Mouse (Mus musculus) cerebellum, postnatal 10 days (tissue): Measurements from ENCODE around the gene BC030867.
A peak's percentile ranks its signal among the peaks of the same experiment; 100 is the strongest.

Experiments used
- DNase-seq, 2 experiments: peaks; one replicate each; pipeline ENCODE4 v3.0.0; 2021; ENCODE audit warnings: mixed read lengths in 2 of 2

BC030867 gene

DNA sequence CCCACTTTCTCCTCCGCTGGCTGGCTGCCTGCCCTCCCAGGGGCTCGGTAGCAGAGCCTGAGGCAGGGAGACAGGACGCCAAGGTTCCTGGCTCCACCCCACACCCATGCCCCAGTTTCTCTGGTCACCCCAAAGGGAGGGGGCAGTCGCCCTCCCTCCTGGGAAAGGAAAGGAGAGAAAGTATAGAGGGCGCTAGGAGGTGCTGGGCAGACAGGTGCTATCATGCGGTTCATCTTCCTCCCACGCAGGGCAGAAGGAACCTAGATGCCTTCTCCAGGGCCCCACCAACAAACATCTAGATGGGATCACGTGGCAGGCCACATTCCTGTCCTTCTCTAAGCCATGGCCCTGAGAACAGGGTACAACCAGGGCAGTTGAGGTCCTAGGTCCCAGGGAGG, 26.7 kb upstream of the BC030867 start:
- peak in 1 of 2 experiments; percentile 55 for DNase-seq

DNA sequence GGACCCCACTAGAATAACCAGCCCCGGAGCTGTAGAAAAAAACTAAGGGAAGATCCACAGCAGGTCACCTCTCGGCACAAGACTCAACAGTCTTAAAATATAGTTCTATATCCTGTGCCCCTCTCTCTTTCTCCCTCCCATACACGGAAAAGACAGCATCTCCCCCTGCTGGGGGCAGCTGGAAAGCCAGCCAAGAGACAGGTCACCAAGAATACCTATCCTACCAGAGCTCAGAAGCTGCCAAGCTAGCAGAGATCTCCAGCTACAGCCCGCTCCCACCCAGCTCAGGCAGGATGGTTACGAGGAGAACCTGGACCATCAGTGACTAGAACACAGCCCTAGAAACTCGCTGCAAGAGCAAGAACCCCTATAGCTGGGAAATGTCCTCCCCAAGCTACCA, 25.5 kb upstream of the BC030867 start:
- DNase-seq, result peak; percentile 67 to 73

DNA sequence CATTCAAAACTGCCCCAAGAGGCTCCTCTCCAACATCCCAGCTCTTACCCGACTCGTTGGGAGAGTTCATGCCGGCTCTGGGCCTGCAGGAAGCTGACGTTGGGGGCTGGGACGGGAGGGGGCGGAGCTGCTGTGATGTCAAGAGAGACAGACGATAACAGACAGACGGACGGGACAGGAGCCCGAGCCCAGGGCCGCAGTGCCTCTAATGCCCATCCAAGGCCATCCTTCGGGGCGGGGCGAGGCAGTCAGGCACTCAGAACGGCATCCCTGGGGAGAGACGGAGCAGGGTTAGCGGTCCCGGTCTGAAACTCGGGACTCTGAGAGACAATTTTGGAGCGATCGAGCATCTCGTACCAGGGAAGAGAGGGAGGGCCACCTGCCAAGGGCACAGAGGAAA, 24.0 kb upstream of the BC030867 start:
- peak; percentile 64 to 67 for DNase-seq

DNA sequence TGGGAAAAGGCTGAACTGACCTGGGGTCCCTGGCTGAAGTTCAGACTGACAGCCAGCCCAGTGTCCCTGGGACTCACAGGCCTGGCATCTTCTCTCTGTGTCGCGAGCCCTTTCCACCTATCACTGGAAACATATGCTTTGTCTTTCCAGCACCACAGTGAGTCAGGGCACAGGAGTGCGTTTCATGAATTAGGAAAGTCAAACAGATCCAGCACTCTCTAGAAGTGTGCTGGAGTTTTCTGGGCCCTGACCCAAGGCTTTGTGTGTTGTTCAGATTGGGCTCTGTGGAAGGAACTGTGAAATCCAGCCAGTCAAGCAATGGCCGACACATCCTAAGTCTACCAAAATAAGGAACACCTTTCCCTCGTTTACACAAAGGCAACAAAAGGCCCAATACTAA, 23.5 kb upstream of the BC030867 start:
- no peak for DNase-seq

DNA sequence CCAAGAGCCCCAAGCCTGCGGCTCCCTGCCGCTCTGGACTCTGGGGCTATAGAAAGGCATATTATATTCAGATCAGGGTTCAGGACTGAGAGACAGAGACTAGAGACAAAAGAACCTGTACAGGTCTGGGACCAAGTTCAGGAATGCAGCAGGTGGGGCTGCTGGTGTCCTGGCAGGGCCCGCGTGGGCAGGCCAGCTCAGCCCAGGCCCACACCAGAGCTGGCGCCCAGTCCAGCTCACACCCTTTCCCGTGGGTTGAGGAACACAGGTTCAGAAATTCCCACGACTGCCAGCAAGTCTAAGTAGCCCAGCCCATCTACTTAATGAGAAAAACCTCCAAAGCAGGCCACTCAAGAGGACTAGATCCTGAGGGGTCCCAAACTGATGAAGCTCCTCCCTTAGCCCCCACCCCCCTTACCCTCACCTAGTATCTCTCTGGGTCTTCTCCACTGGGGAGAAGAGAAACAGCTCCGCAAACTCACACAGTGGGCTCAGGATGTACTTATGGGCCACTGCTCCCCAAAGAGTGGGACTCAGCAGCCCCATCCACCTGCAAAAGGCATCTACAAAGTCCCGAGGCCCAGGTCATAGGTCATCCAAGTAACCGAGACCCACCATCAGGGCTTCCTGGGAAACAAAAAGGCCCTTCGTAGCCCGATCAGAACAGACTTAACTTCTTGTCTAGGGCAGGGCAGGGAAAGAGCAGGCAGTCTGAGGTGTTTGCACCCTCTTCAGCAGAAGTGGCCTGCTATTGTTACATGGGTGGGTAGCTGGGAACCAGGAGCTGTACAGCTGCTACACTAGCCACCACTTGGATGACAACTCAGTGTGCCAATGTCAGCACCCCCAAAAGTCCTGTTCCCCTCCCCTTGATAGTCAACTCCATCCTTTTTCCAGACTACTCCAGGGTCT, 22.4 kb upstream of the BC030867 start:
- no peak for DNase-seq

DNA sequence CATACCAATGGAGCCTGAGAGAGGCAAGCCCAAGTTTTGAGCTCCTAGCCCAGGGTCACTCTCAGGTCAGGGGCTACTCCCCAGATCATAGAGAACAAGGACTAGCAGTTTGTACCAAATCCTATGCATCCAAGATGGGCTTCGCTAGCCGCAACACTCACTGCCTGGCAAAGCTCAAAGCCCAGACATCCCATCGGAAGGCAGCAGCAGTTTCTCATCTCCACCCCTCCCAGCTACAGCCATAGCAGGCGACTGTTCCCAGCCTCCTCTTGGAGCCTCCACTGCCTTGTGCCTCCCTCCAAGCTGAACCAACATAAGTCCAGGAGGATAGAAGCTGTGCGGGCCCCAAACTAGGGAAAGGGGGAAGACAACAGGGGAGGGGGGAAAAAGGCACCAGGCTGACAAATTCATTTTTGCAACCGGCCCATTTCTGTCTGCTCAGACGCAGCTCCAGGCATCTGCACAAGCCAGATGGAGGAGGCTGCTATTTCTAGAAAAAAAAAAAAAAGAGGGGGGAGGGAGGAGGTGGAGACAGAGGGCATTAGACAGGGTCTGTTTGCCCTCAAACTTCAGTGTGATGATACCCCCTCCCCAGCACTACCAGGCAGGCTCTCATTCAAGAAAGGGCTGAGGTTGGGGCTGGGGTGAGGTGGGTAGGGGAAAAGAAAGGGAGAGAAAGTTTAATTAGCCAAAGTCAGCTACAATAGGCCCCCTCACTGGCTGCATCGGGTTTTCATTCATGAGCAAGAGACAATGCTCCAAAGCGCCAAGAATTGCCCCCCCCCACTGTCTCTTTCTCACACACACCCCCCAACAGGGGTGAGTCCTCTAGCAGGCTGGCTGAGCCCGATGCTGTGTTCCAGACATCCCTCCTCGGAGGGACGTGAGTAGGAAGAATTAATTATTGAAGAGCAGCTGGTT, 21.2 kb upstream of the BC030867 start:
- DNase-seq, result peak; percentile 56 to 58

DNA sequence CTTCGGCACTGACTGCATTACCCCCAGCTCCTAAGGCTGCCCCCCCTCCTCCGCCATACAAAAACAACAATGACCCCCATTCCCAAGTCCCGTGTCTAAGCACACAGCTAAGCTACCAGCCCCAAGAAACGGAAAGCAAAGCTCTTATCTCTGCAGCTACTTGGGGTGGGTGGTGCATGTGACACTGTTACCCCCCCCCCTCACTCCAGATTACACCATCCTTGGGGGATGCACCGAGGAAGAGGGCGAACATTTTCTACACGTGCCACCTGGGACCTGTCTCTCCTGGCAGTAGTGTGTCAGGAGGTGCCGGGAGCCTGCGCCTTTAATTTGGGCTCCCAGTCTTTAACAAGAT, 20.5 kb upstream of the BC030867 start:
- no peak for DNase-seq

DNA sequence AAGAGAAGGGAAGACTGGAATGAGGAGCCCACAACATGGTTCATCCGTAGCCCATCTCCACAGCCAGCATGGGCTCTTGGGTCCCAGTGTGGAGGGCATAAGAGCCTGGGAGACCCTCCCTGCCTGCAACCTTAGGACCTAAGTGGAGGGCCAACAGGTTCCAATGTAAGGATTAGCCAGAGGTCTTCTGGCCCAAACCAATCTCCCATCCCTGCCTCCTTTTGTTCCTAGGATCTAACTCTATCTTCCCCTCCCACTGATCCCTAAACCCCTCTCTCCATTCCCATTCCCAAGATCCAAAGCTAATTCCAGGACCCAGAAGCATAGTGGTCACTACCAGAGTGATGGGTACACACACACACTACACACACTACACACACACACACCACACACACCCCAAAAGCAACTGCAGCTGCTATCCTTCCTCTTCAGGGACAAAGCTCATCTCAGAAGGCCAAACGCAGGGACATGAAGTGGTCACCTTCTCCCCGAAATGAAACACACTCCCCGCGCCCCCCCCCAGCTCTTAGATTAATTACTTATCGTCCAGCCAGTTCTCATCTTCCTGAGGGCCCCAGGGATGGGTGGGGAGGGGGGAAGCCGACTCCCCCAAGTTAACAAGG, 19.9 kb upstream of the BC030867 start:
- no peak for DNase-seq

DNA sequence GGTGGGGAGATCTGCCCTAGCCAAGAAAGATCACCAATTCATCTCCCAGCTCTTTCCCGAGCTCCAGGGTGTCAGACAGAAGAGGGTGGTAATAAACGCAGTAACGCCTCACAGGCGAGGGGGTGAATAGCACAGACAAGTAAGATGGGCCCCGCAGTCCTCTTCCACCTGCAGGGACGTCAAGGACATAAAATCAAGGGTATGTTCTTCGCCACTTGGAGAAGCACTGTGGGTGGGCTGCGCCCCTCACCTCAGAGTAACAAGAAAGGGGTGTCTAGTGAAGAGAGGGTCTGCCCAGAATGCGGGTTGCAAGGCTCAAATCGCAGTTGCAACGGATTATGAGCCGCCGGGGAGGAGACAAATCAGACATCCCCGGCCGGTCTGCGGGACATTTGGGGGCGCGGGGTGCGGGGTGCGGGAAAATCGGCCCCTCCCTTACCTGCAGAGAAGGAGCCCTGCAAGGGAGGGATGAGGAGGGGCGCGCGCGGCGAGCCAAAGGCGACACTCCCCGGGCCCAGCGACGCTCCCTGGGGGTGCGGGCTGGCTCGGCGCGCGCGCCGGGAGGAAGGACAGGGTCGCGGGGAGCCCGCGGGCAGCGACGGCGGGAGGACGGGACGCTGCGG, 19.2 kb upstream of the BC030867 start:
- DNase-seq, result peak in 1 of 2 experiments; percentile 61

DNA sequence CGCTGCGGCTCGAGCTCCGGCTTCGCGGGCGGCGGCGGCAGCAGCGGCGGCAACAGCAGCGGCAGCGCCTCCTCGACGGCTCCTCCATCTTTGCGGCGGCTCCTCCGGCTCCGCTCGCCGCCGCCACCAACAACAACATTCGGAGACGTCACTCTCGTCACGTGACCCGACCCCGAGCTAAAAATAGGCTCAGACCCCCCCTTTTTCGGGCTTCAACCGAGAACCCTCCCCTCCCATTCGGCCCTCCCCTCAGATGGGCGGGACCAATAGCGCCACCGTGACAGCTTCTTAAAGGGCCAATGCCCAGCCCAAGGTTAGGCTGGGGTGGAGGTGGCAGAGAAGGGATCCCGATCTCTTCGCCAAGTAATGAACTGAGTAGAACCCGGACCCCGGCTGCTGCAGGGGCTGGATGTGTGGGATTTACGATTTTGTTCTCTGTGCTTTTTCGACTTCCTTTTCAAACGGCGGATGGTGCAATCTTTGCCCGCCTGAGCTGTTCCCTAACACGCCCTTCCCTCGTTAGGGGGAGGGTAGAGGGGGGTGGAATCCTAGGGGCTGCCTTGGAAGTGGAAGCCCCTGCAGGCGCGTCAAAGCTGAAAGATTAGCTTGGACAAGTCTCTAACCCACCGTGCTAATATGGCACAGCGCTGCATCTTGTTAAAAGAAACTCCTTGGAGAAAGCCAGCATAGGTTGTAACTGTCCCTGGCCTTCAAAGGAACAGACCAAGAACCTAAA, 18.5 kb upstream of the BC030867 start, which contains the start of gene Hdac5:
Gene Hdac5, minus strand, starts transcription at position 161 of the 736 bp plus-strand sequence.
- DNase-seq, result peak; percentile 99

DNA sequence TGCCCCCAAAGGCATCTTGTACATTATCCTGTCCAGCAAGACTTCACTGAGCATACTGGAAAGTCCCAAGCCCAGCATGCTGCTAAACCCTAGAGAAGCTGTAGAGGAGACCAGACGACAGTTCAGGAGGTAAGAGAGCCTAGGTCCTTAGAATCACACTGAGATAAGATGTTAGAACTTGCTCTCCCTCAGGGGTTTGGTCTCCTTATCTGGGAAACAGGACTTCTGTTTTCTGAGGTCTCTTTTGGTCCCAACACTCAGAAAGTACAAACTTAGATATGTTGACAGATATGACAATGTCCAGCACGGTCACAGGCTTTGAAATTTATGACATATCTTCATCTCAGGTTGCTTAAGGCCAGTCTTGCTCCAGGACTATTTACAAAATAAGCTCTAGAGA, 12.7 kb upstream of the BC030867 start:
- DNase-seq, result no peak

DNA sequence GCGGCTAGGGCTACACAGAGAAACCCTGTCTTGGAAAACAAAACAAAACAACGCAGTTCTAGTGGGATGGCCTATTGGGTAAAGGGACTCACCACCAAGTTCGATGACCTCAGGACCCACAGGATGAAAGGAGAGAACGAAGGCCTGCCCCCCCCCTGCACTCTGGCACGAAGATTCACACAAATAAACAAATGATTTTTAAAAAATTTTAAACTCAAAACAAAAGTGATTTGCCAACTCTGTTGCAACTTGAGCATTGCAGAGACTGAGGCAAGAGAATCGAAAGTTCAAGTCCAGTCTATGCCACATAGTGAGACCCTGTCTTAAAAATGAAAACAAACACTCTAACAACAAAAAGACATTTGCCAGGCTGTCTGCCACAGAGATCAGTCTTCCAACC, 8.0 kb upstream of the BC030867 start:
- DNase-seq, result no peak

DNA sequence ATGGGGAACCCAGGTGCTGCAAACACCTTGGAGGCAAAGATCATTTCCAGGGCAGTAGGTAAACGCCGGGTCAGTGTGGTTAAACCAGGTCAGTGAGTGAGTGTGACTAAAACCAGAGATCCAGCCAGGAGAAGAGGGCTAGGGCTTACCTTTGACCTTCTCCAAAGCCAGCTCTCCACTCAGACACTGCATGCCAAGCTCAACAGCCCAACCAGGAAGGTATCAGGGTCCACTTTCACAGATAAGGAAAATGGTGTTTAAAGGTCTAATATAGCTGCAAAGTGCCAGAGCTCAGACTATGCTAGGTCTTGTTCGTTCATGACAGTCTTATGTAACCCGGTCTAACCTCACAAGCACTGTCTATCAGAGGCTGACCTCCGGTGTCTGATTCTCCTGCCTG, 7.4 kb upstream of the BC030867 start:
- no peak for DNase-seq

DNA sequence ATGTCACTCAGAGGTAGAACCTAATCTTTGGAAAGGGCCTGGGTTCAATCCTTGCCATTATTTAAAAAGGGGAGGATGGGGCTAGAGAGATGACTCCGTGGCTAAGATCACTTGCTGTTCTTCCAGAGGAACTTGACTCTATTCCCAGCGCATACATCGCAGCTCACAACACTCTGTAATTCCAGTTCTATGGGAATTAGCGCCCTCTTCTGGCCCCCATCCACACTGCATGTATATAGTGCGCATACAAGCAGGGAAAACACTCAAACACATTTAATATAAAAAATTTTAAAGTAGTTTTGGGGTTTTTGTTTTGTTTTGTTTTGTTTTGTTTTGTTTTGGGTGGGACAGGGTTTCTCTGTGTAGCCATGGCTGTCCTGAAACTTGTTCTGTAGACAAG, 6.8 kb upstream of the BC030867 start:
- DNase-seq, result no peak

DNA sequence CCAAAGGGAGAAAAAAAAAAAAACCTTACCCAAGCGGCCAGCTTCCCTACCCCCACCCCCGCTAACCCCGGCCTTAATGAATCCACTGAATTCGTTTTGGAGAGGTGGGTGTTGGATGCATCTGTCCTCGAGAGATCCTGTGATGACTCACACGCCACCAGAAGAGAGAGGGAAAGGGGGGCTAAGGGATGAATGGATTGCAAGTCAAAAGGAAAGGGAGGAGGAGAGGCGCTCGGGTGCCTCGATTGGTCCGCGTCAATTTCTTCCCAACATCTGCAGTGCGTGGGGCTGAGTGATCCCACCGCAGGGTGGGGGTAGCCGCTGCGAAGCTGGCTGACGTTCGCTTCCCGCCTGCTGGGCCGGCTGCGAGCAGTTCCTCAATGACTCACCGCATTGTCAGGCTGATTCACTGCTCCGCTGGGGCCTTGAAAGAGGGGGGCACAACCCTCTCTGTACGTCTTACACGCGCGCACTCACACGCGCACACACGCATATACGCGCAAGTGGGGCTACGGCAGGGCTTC, 3.7 kb upstream of the BC030867 start:
- peak; percentile 69 to 73 for DNase-seq

DNA sequence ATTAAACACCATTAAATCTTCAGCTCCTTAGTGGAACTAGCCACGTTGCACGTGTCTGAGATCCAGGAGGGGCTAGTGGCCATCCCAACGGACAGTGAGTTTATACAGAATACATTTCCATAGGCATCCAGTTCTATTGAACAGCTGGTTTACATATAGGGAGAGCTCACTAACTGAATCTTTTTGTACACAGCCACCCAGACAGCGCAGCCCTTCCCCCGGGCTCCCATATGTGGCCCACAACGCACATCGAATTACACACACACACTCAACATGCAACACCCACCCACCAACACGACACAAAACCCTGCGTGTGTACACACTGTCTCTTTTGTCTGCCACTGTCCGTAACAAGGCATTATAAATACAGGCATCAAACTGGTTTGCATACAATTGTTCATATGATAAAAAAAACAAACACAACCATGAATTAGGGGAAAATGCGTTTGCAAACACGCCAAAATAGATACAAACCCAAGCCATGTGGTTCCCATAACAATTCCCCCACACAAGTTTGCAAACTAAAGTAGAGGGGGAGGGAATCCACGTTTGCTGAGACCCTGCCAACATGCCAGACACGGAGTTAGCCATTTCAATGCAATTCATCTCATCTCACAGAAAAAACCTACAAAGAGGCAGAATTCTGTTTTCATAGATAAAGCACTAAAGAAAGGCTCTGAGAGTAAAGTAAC, 3.0 kb upstream of the BC030867 start:
- peak in 1 of 2 experiments; percentile 8 for DNase-seq

DNA sequence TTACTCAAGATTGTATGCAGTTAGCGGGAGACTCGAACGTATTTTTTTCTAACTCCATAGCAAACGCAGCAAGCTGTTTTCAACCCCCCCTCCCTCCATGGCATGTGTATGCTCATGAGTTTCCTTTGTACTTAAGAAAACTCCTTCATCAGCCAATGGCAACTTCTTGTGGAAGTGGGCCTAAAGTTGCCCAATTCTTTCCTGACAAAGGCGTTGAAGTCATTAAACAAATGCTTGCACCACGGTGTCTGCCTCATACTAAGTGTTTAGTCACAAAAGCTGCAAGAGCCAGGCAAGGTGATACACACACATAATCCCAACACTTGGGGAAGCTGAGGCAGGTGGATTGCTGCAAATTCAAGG, 2.4 kb upstream of the BC030867 start:
- no peak for DNase-seq

DNA sequence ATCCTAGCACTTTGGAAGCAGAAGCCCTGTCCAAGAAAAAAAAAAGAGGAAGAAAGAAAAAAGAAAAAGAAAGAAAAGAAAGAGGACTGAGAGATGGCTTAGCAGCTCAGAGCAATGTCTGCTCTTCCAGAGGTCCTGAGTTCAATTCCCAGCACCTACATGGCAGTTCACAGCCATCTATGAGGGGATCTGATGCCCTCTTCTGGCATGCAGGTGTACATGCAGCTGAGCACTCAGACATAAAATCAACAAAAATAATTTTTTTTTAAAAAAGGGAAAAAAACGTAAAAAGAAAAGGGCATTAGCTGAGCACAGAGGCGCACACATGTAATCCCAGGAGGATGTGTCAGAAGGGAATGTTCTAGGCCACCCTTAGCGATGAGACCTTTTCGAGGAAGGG, 1.8 kb upstream of the BC030867 start:
- DNase-seq, result no peak

DNA sequence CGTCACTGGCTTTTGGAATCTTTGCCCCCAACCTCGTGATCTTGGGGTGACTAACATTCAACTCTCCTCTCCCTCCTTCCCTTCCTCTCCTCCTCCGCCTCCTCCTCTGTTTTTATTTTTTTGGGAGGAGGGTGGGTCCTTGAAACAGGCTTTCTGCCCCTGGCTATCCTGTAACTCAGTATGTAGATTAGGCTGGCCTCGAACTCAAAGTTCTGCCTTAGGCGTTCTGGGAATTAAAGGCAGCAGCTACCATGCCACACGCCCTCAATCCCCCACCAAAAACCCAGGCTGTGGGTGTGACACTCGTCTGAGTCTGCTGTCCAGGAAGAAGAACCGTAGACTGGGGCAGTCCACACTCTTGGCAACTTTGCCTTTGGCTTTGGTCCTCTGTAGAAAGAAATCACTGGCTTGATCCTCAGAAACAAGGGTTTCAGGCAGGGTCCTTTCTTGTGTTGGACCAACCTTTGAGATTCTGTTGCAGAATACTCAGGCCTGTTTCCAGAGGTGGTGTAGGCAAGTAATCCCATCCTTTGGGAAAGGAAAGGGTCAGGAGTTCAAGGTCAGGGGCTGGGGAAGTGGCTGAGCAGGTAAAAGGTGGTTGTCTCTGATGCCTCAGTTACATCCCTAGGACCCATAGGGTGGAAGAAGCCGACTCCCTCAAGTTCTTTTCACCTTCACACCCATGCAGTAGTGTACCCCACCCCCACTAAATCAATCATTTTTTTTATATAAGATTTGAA, 839 bp downstream of the BC030867 start:
- no peak for DNase-seq

DNA sequence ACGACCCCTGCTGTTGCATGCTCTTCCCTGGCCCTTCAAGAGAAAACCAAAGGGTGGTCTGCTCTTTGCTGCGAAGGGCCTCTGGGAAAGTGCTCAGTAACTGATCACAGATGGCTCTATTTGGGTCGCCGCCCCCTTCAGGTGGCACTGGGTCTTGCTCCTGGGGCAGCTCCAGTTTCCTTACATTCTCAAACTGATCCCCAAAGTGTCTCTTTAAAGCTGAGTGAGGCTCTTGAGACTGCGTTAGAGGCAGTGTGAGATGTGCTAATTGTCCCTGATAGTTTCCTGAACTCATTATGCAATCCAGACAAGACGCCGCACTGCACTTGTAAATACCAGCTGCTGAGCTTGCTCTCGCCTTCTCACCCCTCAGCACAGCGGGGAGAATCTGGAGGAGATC, 8.8 kb downstream of the BC030867 start:
- DNase-seq, result peak; percentile 65 to 67
